Mouse (Mus musculus): Measurements from ENCODE around the gene Nif3l1.
A peak's percentile ranks its signal among the peaks of the same experiment; 100 is the strongest.

The Nif3l1 gene

GRCm38 (mm10) chr1:58458867-58459266 is 13.9 kb downstream of the Nif3l1 start:
- no peak for DNase-seq

DNA sequence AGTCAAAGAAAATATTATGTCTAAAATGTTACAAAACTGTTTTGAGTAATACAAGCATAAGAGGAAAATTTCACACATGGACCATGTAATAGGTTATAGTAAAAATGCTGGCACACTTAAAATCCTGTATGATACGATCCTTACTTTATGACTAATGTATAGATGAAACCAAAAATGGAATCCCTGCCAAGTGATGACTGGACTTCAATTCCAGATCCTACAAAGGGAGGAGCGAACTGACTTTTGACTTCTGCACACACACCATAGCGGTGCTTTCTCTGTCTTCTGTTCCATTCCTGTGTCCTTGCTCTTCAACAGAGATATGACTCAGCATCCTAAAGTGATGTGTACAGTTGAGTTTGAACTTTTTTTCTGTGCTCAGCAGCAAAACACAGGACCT is 15.6 kb downstream of the Nif3l1 start:
- DNase-seq = no peak

GRCm38 (mm10) chr1:58463935-58464334 is 19.0 kb downstream of the Nif3l1 start:
- DNase-seq = no peak

DNA sequence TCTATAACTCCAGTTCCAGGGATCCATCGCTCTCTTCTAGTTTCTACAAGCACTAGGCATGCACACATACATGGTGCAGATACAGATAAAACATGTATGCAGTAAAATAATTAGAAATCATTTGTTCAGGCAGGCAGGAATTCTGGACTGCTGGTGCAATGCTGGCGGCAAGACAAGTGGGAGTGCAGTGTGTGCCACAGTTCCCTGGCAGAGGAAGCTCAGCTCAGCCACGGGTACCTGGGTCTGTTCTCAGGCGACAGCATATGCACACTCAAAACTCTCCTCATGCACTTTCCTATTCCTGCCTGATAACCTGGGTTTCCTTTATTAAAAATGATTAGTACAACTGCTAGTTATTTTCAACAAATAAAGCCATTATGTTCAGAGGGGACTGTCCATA is 20.1 kb downstream of the Nif3l1 start:
- no peak for DNase-seq

DNA sequence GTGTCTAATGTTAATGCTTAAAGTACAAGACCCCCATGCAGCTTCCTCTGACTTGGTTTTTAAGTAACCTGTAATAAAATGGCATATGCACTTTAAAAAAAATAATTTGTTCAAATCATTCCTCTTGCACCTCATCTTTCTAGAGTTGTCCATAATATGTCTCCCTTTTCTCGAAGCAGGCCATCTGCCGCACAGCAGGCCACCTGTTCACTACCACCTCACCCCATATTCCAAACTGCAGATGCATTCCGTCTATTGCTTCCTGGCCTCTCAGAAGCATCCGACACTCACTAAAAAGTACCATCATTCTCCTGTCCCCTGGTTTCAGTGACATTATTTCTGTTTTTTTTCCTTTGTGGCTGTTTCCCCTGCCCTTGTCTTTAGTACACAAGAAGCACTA is 20.6 kb downstream of the Nif3l1 start:
- DNase-seq = no peak

DNA sequence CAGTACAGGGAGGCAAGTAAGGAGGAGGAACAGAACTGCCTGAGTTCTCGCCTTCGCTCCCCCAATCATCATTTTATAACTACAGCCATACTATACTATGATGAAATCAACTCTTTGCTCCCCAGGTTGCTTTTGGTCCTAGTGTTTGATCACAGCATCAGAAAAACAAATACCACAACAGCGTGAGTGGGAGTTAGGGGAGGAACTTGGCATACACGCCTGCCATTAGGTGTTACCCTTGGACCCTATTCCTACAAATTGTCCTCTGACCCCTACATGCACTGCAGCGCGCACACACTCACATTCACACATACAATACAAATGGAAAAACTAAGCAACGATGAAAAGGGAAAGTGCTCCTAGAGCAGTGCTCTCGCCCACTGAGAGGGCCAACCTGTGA is 30.7 kb downstream of the Nif3l1 start:
- DNase-seq = no peak

DNA sequence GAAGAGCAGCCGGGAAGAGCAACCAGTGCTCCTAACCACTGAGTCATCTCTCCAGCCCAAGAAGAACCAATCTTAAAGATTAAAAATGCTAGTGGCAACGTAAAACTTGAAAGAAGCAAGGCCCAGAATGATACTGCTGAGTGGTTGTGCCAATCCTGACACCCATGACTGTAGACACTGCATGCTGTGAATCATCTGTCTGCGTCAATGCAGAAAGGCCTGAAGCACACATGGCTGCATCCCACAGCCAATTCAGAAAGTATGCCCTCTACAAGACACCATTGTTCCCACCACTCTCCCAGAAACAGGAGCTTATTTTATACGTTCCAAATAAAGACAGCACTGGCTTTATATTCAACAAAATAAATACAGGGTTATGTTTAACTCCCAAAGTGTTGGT is 37.7 kb downstream of the Nif3l1 start:
- DNase-seq = no peak

GRCm38 (mm10) chr1:58495603-58496002 is 50.7 kb downstream of the Nif3l1 start:
- no peak for DNase-seq

DNA sequence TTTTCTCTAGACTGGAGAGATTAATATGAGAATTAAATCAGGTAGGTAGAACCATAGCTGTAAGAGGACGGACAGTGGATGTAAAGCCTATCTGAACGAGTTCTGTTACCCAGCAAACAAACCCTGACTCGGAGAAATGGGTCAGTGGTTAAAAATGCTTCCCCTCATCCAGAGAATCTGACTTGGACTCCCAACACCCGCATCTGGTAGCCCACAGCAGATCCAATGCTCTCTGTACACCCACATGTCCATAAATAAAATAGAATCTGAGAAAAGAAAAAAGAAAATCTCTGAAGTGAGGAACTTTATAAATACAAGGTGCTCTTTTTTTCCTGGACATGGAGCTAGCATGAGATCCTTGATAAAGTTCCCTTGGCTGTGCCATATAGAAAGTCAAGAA is 52.7 kb downstream of the Nif3l1 start:
- no peak for DNase-seq

- DNase-seq = no peak
These were observed 53.8 kb downstream of the Nif3l1 start for GRCm38 (mm10) chr1:58498758-58499157.

DNA sequence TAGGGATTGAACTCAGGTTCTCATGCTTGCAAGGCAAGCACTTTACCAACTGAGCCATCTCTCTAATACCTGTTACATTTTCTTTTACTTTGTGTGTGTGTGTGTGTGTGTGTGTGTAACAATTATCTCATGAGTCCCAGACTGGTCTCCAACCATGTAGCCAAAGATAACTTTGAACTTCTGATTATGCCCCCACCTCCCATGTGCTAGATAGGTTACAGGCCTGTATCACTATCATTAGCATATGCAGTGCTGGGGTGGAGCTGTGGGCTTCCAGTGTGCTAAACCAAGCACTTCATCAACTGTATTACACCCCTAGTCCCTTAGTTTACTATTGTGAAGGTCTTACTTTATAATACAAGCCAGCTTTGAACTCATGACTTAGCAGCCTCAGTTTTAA is 58.2 kb downstream of the Nif3l1 start:
- DNase-seq = no peak

DNA sequence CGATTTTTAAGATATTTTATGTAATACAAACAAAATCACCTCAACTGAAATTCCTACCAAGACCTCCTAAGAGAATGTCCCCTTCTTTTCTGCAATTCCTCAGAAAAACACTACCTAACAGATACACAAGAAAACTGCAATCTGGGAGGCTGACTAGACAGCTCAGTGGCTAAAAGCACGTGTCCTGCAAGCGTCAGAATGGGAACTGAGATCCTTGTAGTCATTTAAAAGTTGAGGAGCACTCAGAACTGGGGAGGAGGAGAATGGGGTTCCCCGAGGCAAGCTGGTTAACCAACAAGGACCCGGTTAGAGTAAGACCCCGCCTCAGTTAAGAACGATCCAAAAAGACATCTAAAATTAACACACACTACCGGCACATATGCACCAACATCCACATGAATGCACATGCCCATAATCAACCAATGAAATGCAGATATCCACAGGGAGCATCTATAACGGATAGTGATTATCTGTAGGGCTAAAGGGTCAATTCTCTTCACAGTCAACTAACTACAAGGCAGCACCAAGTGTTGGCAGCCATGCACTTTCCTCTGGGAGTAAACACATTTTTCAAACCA is 58.9 kb downstream of the Nif3l1 start:
- no peak for DNase-seq

GRCm38 (mm10) chr1:58504577-58505254 is 59.8 kb downstream of the Nif3l1 start, which contains the start of gene Orc2:
Gene Orc2, minus strand, starts transcription at chr1:58505109.
- DNase-seq = peak; percentile 84 to 85

DNA sequence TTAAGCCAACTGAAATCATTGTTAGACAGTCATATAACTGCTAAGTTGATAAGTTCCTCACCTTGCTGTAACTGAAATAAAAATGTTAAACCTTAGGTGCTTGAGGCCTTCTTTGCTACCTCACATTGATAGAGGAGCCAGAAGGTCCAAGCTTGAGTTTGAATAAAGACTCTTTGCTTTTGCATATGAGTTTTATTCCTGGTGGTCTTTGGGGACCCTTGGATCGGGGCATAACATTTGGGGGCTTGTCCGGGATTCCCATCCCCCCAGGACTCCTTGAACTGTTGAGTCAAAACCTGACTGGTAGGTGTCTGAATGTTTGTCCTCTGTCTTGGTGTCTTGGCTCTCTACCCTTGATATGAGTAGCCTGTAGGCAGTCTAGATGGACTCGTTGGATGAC is 62.3 kb downstream of the Nif3l1 start:
- DNase-seq = no peak
